Mouse (Mus musculus): ENCODE measurements at regions not wholly inside any gene's neighbourhood (a gene's known extent, or its start where the extent isn't known, plus 50 kb on each side); places are given as distances from the start of the nearest gene placed in this dataset.

DNA sequence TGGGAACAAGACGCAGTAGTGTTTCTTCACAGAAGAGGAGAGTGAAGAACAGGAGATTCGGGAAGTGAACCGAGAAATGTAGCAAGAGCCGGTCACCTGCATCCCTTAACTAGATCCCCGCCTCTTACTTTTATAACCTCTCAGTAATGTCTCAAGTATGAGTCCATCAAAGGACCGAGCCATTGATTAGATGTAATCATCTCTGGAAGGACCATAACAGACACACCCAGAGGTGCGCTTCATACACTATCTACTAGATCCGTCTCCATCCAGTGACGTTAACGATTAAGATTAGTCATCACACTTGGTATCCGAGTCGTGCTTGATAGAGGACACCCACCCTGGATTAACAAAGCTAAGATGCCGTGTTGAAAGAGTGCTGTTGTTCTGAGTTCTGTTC, 252.9 kb downstream of the Sox9 start:
- no peak for TF ChIP-seq CTCF (IDR thresholded peaks at IDR 0.05; ENCODE audit: borderline replicate concordance, extremely low read depth, insufficient read depth, insufficient read length)
- no peak for TF ChIP-seq POLR2A (IDR thresholded peaks at IDR 0.05; ENCODE audit: borderline replicate concordance, extremely low read depth, insufficient read depth, insufficient read length, poor library complexity, severe bottlenecking)

Data from brain, embryonic 14.5 days (tissue).